Mouse (Mus musculus) limb, embryonic 15.5 days (tissue): ENCODE data around the gene Pla2g2e. TPM values are rescaled to one million over a fixed set of nuclear protein-coding genes. Genes with fewer than 3 reads are reported as not detected.

Experiments used
- ATAC-seq: fragments of 200-750 bp; cut with Nextera tagmentation; 2 replicates; pipeline ENCODE4 v1.8.0; 2017; ENCODE audit warnings: low read depth, moderate TSS enrichment; ENCODE audit not compliant: insufficient number of reproducible peaks, low FRiP score, low TSS enrichment
- H3K27ac ChIP-seq: fragments of 300-500 bp; sonication (generic); 2 replicates; pipeline ENCODE4 v1.5.1; 2015; ENCODE audit warnings: moderate library complexity, mild to moderate bottlenecking, inconsistent platforms
- H3K27me3 ChIP-seq: fragments of 300-500 bp; sonication (generic); 2 replicates; pipeline ENCODE4 v1.6.1; 2015; ENCODE audit warnings: inconsistent platforms
- H3K36me3 ChIP-seq: fragments of 300-500 bp; sonication (generic); 2 replicates; pipeline ENCODE4 v1.6.1; 2015; ENCODE audit warnings: inconsistent platforms
- H3K4me1 ChIP-seq: fragments of 300-500 bp; sonication (generic); 2 replicates; pipeline ENCODE4 v1.6.1; 2015; ENCODE audit warnings: inconsistent platforms
- H3K4me2 ChIP-seq: fragments of 300-500 bp; sonication (generic); 2 replicates; pipeline ENCODE4 v1.6.1; 2015; ENCODE audit warnings: mild to moderate bottlenecking, inconsistent platforms
- H3K4me3 ChIP-seq: fragments of 300-500 bp; sonication (generic); 2 replicates; pipeline ENCODE4 v1.5.1; 2015; ENCODE audit warnings: mild to moderate bottlenecking, inconsistent platforms
- H3K9ac ChIP-seq: fragments of 300-500 bp; sonication (generic); 2 replicates; pipeline ENCODE4 v1.6.1; 2015; ENCODE audit warnings: inconsistent platforms
- H3K9me3 ChIP-seq: fragments of 300-500 bp; sonication (generic); 2 replicates; pipeline ENCODE4 v1.6.1; 2016; ENCODE audit warnings: inconsistent platforms
- WGBS: fragments of 180-500 bp; shearing (Covaris S2); methylation state at CpG from one replicate; pipeline ENCODE4 v1.1.7; 2015; 5-methylcytosine and 5-hydroxymethylcytosine counted together
- polyA plus RNA-seq: library from polyadenylated mRNA; unstranded; fragments of >200 nt; fragmentation: Nextera tagmentation; extraction: Ambion mirVana; gene quantifications from 2 replicates; pipeline ENCODE4 v1.2.1, GENCODE M21; 2015

Gene Pla2g2e
- polyA plus RNA-seq, 1 experiment from 2014 or later: not detected

- Histone ChIP-seq H3K9ac (no peak overlapping the region), H3K4me2 (peak overlapping the region; percentile 49), H3K27ac (no peak overlapping the region), H3K4me3 (peak overlapping the region; percentile 25), H3K27me3 (peaks cover 17% of the 10 kb centered on the region; the same call in 1 of the 2 replicates), H3K4me1 (peaks cover 3% of the 10 kb centered on the region), H3K9me3 (no peaks in the 10 kb centered on the region), H3K36me3 (no peaks in the 10 kb centered on the region)
- no peak for ATAC-seq
- 3% methylated on average over 11 of the region's 11 CpGs for WGBS
Observed at GRCm38 (mm10) chr4:138922131-138922459, 44.4 kb downstream of the Pla2g2e start.

GRCm38 (mm10) chr4:138925561-138925960, 47.8 kb downstream of the Pla2g2e start:
- WGBS: 71% methylated on average over 2 of the region's 2 CpGs
- no peak overlapping the region for H3K27ac ChIP-seq
- H3K4me3 ChIP-seq: no peak overlapping the region
- H3K36me3 ChIP-seq: no peaks in the 10 kb centered on the region
- no peak for ATAC-seq
- H3K9me3 ChIP-seq: no peaks in the 10 kb centered on the region
- H3K4me1 ChIP-seq: peaks cover 3% of the 10 kb centered on the region
- no peak overlapping the region for H3K4me2 ChIP-seq
- H3K9ac ChIP-seq: no peak overlapping the region
- peaks cover 16% of the 10 kb centered on the region; the same call in 1 of the 2 replicates for H3K27me3 ChIP-seq

Other genes starting within 250 kb of the Pla2g2e start
- gene Vwa5b1, start 242.1 kb upstream of the Pla2g2e start, polyA plus RNA-seq: 0.08 and 0.11 TPM in 2 replicates
- gene Pla2g2c, start 153.2 kb upstream of the Pla2g2e start, polyA plus RNA-seq: 0.24 TPM in 1 of 2 replicates, not detected in the other
- 0.43 and 0.54 TPM in 2 replicates for gene Ubxn10, start 140.8 kb upstream of the Pla2g2e start, polyA plus RNA-seq
- 60.8 and 64.7 TPM in 2 replicates for gene Pla2g2f, start 120.3 kb upstream of the Pla2g2e start, polyA plus RNA-seq
- 0.26 and 0.51 TPM in 2 replicates for gene Pla2g2d, start 102.2 kb upstream of the Pla2g2e start, polyA plus RNA-seq
- gene Pla2g5, start 14.5 kb upstream of the Pla2g2e start, polyA plus RNA-seq: 1.3 and 1.7 TPM in 2 replicates
- gene Gm13030, start 4.0 kb upstream of the Pla2g2e start, polyA plus RNA-seq: not detected in 2 replicates
- 2.6 and 2.8 TPM in 2 replicates for gene Otud3, start 36.0 kb downstream of the Pla2g2e start, polyA plus RNA-seq
- 0.19 and 0.32 TPM in 2 replicates for gene Rnf186, start 89.2 kb downstream of the Pla2g2e start, polyA plus RNA-seq
- 5.3 and 5.5 TPM in 2 replicates for gene Tmco4, start 94.9 kb downstream of the Pla2g2e start, polyA plus RNA-seq
- gene Htr6, start 197.6 kb downstream of the Pla2g2e start, polyA plus RNA-seq: 0.15 TPM in 1 of 2 replicates, not detected in the other
- gene Nbl1, start 215.1 kb downstream of the Pla2g2e start, polyA plus RNA-seq: 148 and 155 TPM in 2 replicates